Mouse (Mus musculus) v-Abl transformed pro-B cells (cell line): ENCODE data around the gene Larp1b.

Experiments used
- in situ Hi-C, 2 experiments: fragments of 400-800 bp; cut with MboI; formaldehyde crosslinking; loops; one replicate each; pipeline ENCODE4 v1.15.1; 2025; ENCODE audit not compliant: unreplicated experiment in 2 of 2

Gene Larp1b

GRCm38 (mm10) chr3:41080724-41081123, 131.1 kb downstream of the Larp1b start:
- in situ Hi-C loops, result loop anchor here (5.0 to 25.0 kb wide), 5 partner anchors 128 to 657 kb away; partner anchors contain the start of genes D3Ertd751e (in 1 of the 2) and Sclt1 (in 1 of the 2)

DNA sequence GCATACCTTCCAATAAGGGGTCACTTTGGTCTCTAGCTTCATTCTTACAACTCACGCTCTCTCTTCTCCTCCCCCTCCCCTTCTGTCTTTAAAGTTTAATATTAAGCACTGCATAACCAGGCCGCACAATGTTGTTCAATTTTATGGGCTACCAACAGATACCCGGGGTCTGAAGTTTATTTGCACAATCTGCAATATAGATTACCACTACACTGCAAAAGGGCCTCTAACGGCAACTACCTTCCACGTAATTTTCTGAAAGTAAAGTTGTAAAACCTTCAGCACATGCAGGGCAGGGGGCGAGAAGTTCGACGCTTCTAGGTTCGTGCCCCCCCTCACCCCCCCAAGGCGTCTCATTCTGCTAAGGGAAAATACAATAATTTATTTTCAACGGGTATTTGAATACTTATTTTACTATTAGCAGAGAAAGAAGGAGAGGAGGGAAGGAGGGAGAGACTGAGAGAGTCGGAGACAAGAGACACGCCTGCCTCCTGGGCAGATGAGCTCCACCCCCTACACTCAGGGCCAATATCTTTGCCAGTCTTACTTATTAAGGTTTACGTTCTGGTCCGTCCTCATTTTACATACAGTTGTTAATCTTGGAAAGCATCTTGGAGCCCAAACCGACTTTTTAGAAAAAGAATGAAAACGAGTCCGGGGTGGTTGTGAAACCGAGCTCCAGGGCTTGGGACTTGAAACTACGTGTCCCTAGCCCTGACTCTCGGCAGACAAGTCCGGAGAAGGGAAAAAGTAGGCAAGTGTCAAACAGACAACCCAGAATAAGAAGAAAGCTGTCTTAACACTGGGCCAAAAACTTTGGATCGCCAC, 132.1 kb downstream of the Larp1b start:
- in situ Hi-C loops, result loop anchor here (5.0 to 25.0 kb wide), 5 partner anchors 129 to 656 kb away; partner anchors contain the start of genes D3Ertd751e (in 1 of the 2) and Sclt1 (in 1 of the 2)

DNA sequence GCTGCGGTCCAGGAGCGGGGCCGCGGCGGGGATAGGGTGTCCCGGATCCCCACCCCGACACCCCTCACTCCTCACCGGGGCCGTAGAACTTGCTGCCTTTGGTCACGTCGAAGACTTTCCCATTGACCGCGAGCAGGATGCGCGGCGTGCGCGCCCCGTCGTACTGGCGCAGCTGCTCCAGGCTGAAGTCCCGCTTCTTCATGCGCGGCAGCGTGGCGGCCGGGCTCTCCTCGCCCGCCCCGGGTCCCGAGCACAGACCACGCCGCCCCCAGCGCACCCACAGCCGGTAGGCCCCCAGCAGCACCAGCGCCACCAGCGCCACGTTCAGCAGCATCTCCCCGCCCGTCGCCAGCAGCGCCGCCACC, 132.9 kb downstream of the Larp1b start:
- in situ Hi-C loops, result loop anchor here (5.0 to 25.0 kb wide), 5 partner anchors 130 to 655 kb away; partner anchors contain the start of genes D3Ertd751e (in 1 of the 2) and Sclt1 (in 1 of the 2)

- in situ Hi-C loops, result loop anchor here (5.0 to 25.0 kb wide), 5 partner anchors 131 to 654 kb away; partner anchors contain the start of genes D3Ertd751e (in 1 of the 2) and Sclt1 (in 1 of the 2)
Observed at GRCm38 (mm10) chr3:41082885-41083789, 133.5 kb downstream of the Larp1b start, which contains the start of gene Pgrmc2. TSS of gene Pgrmc2 (minus strand) at chr3:41083046.

- in situ Hi-C loops, result loop anchor here (5.0 to 25.0 kb wide), 5 partner anchors 131 to 654 kb away; partner anchors contain the start of genes D3Ertd751e (in 1 of the 2) and Sclt1 (in 1 of the 2)
Observed at GRCm38 (mm10) chr3:41083790-41084112, 134.1 kb downstream of the Larp1b start.

DNA sequence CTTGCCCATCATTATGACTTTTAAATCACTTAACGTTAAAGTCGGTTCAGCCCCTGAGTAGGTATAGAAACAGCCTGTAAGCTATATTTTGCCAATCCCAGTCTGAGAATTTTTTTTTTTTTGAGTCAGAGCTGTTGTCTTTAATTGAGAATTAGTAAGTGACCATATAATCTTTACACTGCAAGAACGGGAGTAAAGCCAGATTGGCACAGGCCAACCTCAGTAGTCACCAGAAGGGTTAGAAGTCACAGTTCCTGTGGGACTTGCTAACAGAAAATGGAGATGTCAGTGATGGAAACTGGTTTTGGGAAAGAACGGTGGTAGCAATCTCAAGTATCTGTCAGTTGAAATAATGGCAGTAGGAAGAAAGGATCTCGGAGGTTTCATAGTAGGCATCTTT, 134.8 kb downstream of the Larp1b start:
- in situ Hi-C loops, result loop anchor here (5.0 to 25.0 kb wide), 5 partner anchors 132 to 653 kb away; partner anchors contain the start of genes D3Ertd751e (in 1 of the 2) and Sclt1 (in 1 of the 2)

- in situ Hi-C loops, result loop anchor here (10.0 to 25.0 kb wide), 3 partner anchors 488 to 650 kb away; partner anchors contain the start of genes D3Ertd751e (in 1 of the 2) and Sclt1 (in 1 of the 2)
Observed at GRCm38 (mm10) chr3:41087071-41087470, 137.4 kb downstream of the Larp1b start.
